Mouse (Mus musculus): ENCODE data around the gene Kdm5b.

The Kdm5b gene

GRCm38 (mm10) chr1:134647591-134647990 is 87.6 kb downstream of the Kdm5b start:
- WGBS: 56% methylated on average over 7 of the region's 7 CpGs

DNA sequence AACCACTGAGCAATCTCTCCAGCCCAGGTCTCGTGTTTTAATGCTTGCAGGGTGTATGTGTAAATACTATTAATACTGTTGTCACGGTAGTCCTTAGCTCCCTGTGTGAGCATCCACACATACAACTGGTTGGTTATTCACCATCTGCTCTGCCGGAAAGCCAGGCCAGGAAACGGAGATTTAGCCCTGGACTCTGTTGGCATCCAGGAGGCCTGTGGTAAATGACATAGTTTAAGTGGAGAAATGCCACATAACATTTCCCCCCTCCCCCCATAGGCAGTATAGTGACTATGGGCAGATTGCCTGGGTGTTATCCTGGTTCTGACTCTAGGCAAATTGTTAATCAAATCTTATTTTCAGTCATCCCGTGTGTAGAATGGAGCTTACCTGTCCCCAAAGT is 90.8 kb downstream of the Kdm5b start:
- WGBS: 78% methylated on average over 5 of the region's 5 CpGs

- WGBS: 62% methylated on average over 13 of the region's 13 CpGs
These were observed 91.4 kb downstream of the Kdm5b start for GRCm38 (mm10) chr1:134651268-134651850.

- 48% methylated on average over 4 of the region's 4 CpGs for WGBS
These were observed 92.0 kb downstream of the Kdm5b start for GRCm38 (mm10) chr1:134651851-134652398.

DNA sequence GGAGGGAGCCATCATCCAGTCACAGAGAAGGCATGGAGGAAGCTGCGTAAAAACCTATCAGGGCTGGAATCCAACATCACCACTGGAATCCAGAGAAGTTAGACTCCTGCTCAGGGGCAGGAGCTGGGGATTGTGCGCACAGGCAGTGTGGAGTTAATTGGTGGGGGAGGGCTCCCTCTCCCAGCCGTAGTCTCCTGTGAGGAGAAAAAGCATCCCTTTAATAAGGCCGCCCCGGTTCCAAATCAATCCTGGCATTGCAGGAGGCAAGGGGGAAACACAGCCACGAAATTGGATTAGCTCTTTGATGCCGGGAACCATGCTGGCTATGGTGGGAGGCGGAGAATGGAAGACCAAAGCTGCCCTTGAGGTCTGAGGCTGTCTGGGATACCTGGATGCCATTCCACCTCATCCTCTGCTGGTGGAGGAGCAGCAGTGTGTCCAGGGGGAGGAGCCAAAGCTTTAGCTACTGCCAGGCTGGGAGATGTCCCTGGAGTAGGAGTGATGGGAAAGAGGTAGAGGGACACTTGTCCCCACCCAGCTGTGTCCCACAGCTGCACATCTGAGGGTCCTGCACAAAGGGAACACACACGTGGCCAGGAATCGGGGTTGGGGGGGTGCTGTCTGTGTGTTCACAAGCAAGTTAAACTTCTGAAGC is 93.8 kb downstream of the Kdm5b start:
- 54% methylated on average over 10 of the region's 10 CpGs for WGBS

GRCm38 (mm10) chr1:134658841-134659240 is 98.9 kb downstream of the Kdm5b start:
- WGBS: 68% methylated on average over 7 of the region's 7 CpGs

DNA sequence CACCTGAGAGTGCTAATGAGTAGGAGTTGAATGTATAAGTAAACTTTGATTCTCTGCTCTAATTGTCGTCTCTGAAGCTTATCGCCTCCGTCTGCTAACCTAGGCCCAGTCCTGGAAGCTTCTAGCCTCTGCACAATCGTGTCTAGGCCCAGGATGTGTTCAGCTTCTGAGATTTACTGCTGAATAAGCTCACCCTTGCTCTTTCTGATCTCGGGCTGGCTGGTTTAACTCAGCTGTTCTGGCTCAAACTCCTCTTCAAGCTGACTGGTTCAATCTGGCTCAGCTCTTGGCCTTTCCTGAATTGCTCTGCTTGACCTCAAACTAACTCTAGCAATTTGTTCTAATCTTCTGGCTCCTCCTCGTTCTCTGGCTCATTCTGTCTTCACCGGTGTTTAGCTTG is 100.2 kb downstream of the Kdm5b start:
- WGBS: 71% methylated on average over 7 of the region's 7 CpGs

DNA sequence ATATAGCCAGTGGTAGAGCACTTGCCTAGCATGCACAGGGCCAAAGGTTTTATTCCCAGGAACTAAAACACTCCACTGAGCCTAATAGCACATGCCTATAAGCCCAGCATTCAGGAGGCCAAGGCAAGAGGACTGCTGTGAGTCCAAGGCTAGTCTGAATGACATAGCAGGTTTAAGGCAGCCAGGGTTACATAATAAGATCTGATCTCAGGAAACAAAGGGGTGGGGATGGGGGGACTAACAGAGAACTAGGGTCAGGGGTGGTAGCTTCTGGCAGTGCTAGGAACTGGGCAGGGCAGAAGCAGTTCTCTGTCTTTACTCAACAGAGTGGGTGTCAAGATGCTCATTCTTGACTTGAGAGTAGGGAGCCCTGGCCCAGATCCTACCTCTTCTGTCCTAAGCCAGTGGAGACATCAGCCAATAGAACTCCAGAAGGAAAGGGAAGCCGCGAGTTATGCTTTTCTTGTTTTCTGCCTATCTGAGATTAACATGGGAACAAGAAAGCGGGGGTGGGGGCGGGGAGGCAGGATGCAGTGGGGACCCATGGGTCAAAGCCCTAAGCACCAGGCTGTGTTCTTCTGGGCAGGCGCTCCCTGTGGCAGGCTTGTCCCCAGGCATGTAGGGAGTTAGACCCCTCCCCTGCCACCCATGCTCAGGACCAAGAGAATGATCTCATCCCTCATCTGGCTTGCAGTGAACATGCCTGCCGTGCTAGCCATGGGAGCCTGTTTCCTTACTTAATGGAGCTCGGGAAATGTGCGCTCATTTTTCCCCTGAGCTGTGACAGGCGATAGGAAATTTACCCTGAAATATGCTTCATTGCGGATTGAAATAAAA is 111.5 kb downstream of the Kdm5b start:
- 70% methylated on average over 10 of the region's 10 CpGs for WGBS

- 12% methylated on average over 1 of the region's 1 CpGs for WGBS
These were observed 114.3 kb downstream of the Kdm5b start for GRCm38 (mm10) chr1:134674312-134674711.

- WGBS: 83% methylated on average over 4 of the region's 4 CpGs
These were observed 119.5 kb downstream of the Kdm5b start for GRCm38 (mm10) chr1:134679445-134679844.

DNA sequence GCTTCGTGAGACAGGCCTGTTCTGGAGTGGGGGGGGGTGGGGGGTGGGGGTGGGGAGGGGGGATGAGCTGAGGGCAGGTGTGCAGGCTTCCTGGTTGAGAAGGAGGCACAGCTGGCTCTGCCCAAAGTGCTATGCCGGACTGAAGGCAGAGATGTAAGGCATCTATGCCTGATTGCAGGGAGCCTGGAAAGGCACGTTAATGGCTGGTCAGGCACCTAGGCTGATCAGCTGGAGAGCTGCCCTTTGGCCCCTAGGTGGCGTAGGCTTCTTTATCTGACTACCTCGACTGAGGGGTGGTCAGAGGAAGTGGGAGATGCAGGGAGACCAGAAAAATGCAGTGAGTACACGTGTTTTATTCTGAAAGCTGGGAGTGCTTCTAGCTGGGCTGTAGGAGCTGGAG is 120.6 kb downstream of the Kdm5b start:
- 41% methylated on average over 6 of the region's 6 CpGs for WGBS

- whole genome bisulfite sequencing: 62% methylated on average over 9 of the region's 9 CpGs
These were observed 122.5 kb downstream of the Kdm5b start for GRCm38 (mm10) chr1:134682460-134682859.
